Mouse (Mus musculus): ENCODE data around the gene Engase. TPM values are rescaled to one million over a fixed set of nuclear protein-coding genes. Genes with fewer than 3 reads are reported as not detected.

Engase gene
- total RNA-seq, 1 experiment: 10.8 TPM

GRCm38 (mm10) chr11:118473842-118474500 is 2.7 kb upstream of the Engase start:
- Histone ChIP-seq H3K4me1 (ENCODE audit: control insufficient read depth in 2 of 2, insufficient read depth in 2 of 2, low read length in 2 of 2, poor library complexity in 1 of 2) (peaks cover 10 to 23% of the 10 kb centered on the region in 2 experiments; a peak in 3 of 4 replicates), H3K36me3 (ENCODE audit: control insufficient read depth, insufficient read depth, low read length, poor library complexity, severe bottlenecking) (peaks cover under 1% of the 10 kb centered on the region), H3K9me3 (ENCODE audit: control insufficient read depth, insufficient read depth, low read depth, low read length) (no peaks in the 10 kb centered on the region), H3K9ac (ENCODE audit: insufficient read depth, low read depth, low read length, poor library complexity, severe bottlenecking) (no peak overlapping the region), H3K4me3 (ENCODE audit: insufficient read depth in 1 of 2, low read depth in 1 of 2, low read length in 2 of 2, poor library complexity in 1 of 2, severe bottlenecking in 1 of 2) (peak overlapping the region; percentile 9 to 24; a peak in 2 of 4 replicates), H3K27ac (ENCODE audit: insufficient read depth, low read depth, low read length, poor library complexity, severe bottlenecking) (peak overlapping the region; percentile 52; the same call in 1 of the 2 replicates)
- TF ChIP-seq HCFC1 (IDR thresholded peaks at IDR 0.05; ENCODE audit: borderline replicate concordance, insufficient read depth, low read length) (no peak), MAFK (IDR thresholded peaks at IDR 0.05; ENCODE audit: insufficient read depth, low read depth, low read length) (peak; percentile 66)
- DNase-seq (ENCODE audit: low read depth, low spot score): no peak
- in situ Hi-C loops (cut with MboI; ENCODE audit: low sequenced_read_pairs in 2 of 2, unreplicated experiment in 2 of 2): no loop called here

- Histone ChIP-seq H3K9ac (ENCODE audit: insufficient read depth, low read depth, low read length, poor library complexity, severe bottlenecking) (no peak overlapping the region), H3K4me1 (ENCODE audit: control insufficient read depth in 2 of 2, insufficient read depth in 2 of 2, low read length in 2 of 2, poor library complexity in 1 of 2) (peaks cover 10 to 20% of the 10 kb centered on the region in 2 experiments; a peak in 3 of 4 replicates), H3K27ac (ENCODE audit: insufficient read depth, low read depth, low read length, poor library complexity, severe bottlenecking) (no peak overlapping the region), H3K9me3 (ENCODE audit: control insufficient read depth, insufficient read depth, low read depth, low read length) (no peaks in the 10 kb centered on the region), H3K4me3 (ENCODE audit: insufficient read depth in 1 of 2, low read depth in 1 of 2, low read length in 2 of 2, poor library complexity in 1 of 2, severe bottlenecking in 1 of 2) (no peak overlapping the region), H3K36me3 (ENCODE audit: control insufficient read depth, insufficient read depth, low read length, poor library complexity, severe bottlenecking) (peaks cover 7% of the 10 kb centered on the region)
- TF ChIP-seq ZNF384 (IDR thresholded peaks at IDR 0.05; ENCODE audit: low read depth, low read length): no peak
- no peak for TF ChIP-seq MAFK (IDR thresholded peaks at IDR 0.05; ENCODE audit: insufficient read depth, low read depth, low read length)
- no peak for TF ChIP-seq HCFC1 (IDR thresholded peaks at IDR 0.05; ENCODE audit: borderline replicate concordance, insufficient read depth, low read length)
- no peak for TF ChIP-seq ZC3H11A (IDR thresholded peaks at IDR 0.05; ENCODE audit: borderline replicate concordance, low read depth, low read length)
- in situ Hi-C loops (cut with MboI; ENCODE audit: low sequenced_read_pairs in 2 of 2, unreplicated experiment in 2 of 2): no loop called here
- no peak for DNase-seq (ENCODE audit: low read depth, low spot score)
These were observed 1.0 kb upstream of the Engase start for GRCm38 (mm10) chr11:118475496-118476083.

- TF ChIP-seq ZC3H11A (IDR thresholded peaks at IDR 0.05; ENCODE audit: borderline replicate concordance, low read depth, low read length) (no peak), HCFC1 (IDR thresholded peaks at IDR 0.05; ENCODE audit: borderline replicate concordance, insufficient read depth, low read length) (no peak)
- DNase-seq (ENCODE audit: low read depth, low spot score): no peak
- in situ Hi-C loops (cut with MboI; ENCODE audit: low sequenced_read_pairs in 2 of 2, unreplicated experiment in 2 of 2): no loop called here
These were observed 3.1 kb downstream of the Engase start for GRCm38 (mm10) chr11:118479776-118480175.

GRCm38 (mm10) chr11:118481231-118481630 is 4.6 kb downstream of the Engase start:
- Histone ChIP-seq H3K9me3 (ENCODE audit: control insufficient read depth, insufficient read depth, low read depth, low read length) (no peaks in the 10 kb centered on the region), H3K27ac (ENCODE audit: insufficient read depth, low read depth, low read length, poor library complexity, severe bottlenecking) (no peak overlapping the region), H3K36me3 (ENCODE audit: control insufficient read depth, insufficient read depth, low read length, poor library complexity, severe bottlenecking) (peaks cover 33% of the 10 kb centered on the region), H3K9ac (ENCODE audit: insufficient read depth, low read depth, low read length, poor library complexity, severe bottlenecking) (no peak overlapping the region), H3K4me3 (ENCODE audit: insufficient read depth in 1 of 2, low read depth in 1 of 2, low read length in 2 of 2, poor library complexity in 1 of 2, severe bottlenecking in 1 of 2) (no peak overlapping the region), H3K4me1 (ENCODE audit: control insufficient read depth in 2 of 2, insufficient read depth in 2 of 2, low read length in 2 of 2, poor library complexity in 1 of 2) (0 out of 4 replicates have a peak, but pooled peaks cover 0 to 3% of the 10 kb centered on the region in 2 experiments)
- in situ Hi-C loops (cut with MboI; ENCODE audit: low sequenced_read_pairs in 2 of 2, unreplicated experiment in 2 of 2): no loop called here
- TF ChIP-seq HCFC1 (IDR thresholded peaks at IDR 0.05; ENCODE audit: borderline replicate concordance, insufficient read depth, low read length) (no peak), MAFK (IDR thresholded peaks at IDR 0.05; ENCODE audit: insufficient read depth, low read depth, low read length) (no peak), ZNF384 (IDR thresholded peaks at IDR 0.05; ENCODE audit: low read depth, low read length) (no peak), ZC3H11A (IDR thresholded peaks at IDR 0.05; ENCODE audit: borderline replicate concordance, low read depth, low read length) (no peak), CHD2 (IDR thresholded peaks at IDR 0.05; ENCODE audit: low read depth, low read length) (no peak)
- no peak for DNase-seq (ENCODE audit: low read depth, low spot score)

More at GRCm38 (mm10) chr11:118479776-118480175, 3.1 kb downstream of the Engase start:
- Histone ChIP-seq H3K27ac (ENCODE audit: insufficient read depth, low read depth, low read length, poor library complexity, severe bottlenecking) (no peak overlapping the region), H3K4me1 (ENCODE audit: control insufficient read depth in 2 of 2, insufficient read depth in 2 of 2, low read length in 2 of 2, poor library complexity in 1 of 2) (peaks cover 7 to 12% of the 10 kb centered on the region in 2 experiments; a peak in 2 of 4 replicates), H3K36me3 (ENCODE audit: control insufficient read depth, insufficient read depth, low read length, poor library complexity, severe bottlenecking) (peaks cover 24% of the 10 kb centered on the region), H3K9me3 (ENCODE audit: control insufficient read depth, insufficient read depth, low read depth, low read length) (no peaks in the 10 kb centered on the region), H3K9ac (ENCODE audit: insufficient read depth, low read depth, low read length, poor library complexity, severe bottlenecking) (no peak overlapping the region), H3K4me3 (ENCODE audit: insufficient read depth in 1 of 2, low read depth in 1 of 2, low read length in 2 of 2, poor library complexity in 1 of 2, severe bottlenecking in 1 of 2) (no peak overlapping the region)

Data from ES-E14 (cell line).